Mouse (Mus musculus) CH12.LX (cell line): ENCODE measurements around the gene Csf1.

ENCODE experiments used
- CHD1 ChIP-seq: IDR thresholded peaks from 2 replicates; pipeline ENCODE4 v1.6.1; 2012; ENCODE audit warnings: low read depth, low read length, improper control_type of control experiment, inconsistent platforms
- CTCF ChIP-seq, 2 experiments: IDR thresholded peaks in 1 of 2; conservative IDR thresholded peaks in 1 of 2; 2 replicates each; pipeline ENCODE4 v1.5.1; 2011 to 2012; ENCODE audit warnings: low read depth in 2 of 2, low read length in 2 of 2, improper control_type of control experiment in 1 of 2, inconsistent platforms in 1 of 2, mild to moderate bottlenecking in 1 of 2, moderate library complexity in 1 of 2
- EP300 ChIP-seq: IDR thresholded peaks from 2 replicates; pipeline ENCODE4 v1.6.1; 2011; ENCODE audit warnings: low read length, improper control_type of control experiment
- ETS1 ChIP-seq: conservative IDR thresholded peaks from 2 replicates; pipeline ENCODE4 v1.6.1; 2012; ENCODE audit warnings: low read depth, mild to moderate bottlenecking, inconsistent platforms, low read length, improper control_type of control experiment, moderate library complexity
- GABPA ChIP-seq: IDR thresholded peaks from 2 replicates; pipeline ENCODE4 v1.6.1; 2012; ENCODE audit warnings: low read depth, low read length, improper control_type of control experiment, inconsistent platforms; ENCODE audit not compliant: insufficient replicate concordance
- MAX ChIP-seq: IDR thresholded peaks from 2 replicates; pipeline ENCODE4 v1.6.1; 2011; ENCODE audit warnings: low read length, improper control_type of control experiment
- POLR2A ChIP-seq: IDR thresholded peaks from 2 replicates; pipeline ENCODE4 v1.6.1; 2011; ENCODE audit warnings: low read depth, mild to moderate bottlenecking, improper control_type of control experiment, low read length
- SIN3A ChIP-seq: IDR thresholded peaks from 2 replicates; pipeline ENCODE4 v1.6.1; 2012; ENCODE audit warnings: low read length, improper control_type of control experiment, inconsistent platforms
- TBP ChIP-seq: conservative IDR thresholded peaks from 2 replicates; pipeline ENCODE4 v1.6.1; 2011; ENCODE audit warnings: low read depth, low read length, improper control_type of control experiment
- TCF12 ChIP-seq: IDR thresholded peaks from 2 replicates; pipeline ENCODE4 v1.6.1; 2014; ENCODE audit warnings: low read depth, mild to moderate bottlenecking, inconsistent platforms, low read length, improper control_type of control experiment
- USF1 ChIP-seq: IDR thresholded peaks from 2 replicates; pipeline ENCODE4 v1.6.1; 2014; ENCODE audit warnings: low read depth, mild to moderate bottlenecking, inconsistent platforms, low read length, improper control_type of control experiment
- ZC3H11A ChIP-seq: IDR thresholded peaks from 2 replicates; pipeline ENCODE4 v1.6.1; 2012; ENCODE audit warnings: low read depth, mild to moderate bottlenecking, inconsistent platforms, low read length, improper control_type of control experiment

- TF ChIP-seq MAX (no peak), POLR2A (no peak), CTCF (conservative IDR thresholded peaks at IDR 0.05 in 1 of 2, IDR thresholded peaks at IDR 0.05 in 1 of 2; ENCODE audit: low read depth in 2 of 2, low read length in 2 of 2) (no peak), GABPA (no peak), TBP (no peak), ZC3H11A (no peak), USF1 (no peak), SIN3A (no peak), CHD1 (no peak), TCF12 (no peak), ETS1 (no peak), EP300 (no peak)
Measured at GRCm38 (mm10) chr3:107787613-107788501, 27.6 kb upstream of the Csf1 start.
